Mouse (Mus musculus): ENCODE data around the gene Rab3d.
"Not testable (repeated sequence)": the region's sequence is repeated elsewhere in the genome, so short reads cannot be mapped to it uniquely, and the experiment has no call there.

The Rab3d gene

DNA sequence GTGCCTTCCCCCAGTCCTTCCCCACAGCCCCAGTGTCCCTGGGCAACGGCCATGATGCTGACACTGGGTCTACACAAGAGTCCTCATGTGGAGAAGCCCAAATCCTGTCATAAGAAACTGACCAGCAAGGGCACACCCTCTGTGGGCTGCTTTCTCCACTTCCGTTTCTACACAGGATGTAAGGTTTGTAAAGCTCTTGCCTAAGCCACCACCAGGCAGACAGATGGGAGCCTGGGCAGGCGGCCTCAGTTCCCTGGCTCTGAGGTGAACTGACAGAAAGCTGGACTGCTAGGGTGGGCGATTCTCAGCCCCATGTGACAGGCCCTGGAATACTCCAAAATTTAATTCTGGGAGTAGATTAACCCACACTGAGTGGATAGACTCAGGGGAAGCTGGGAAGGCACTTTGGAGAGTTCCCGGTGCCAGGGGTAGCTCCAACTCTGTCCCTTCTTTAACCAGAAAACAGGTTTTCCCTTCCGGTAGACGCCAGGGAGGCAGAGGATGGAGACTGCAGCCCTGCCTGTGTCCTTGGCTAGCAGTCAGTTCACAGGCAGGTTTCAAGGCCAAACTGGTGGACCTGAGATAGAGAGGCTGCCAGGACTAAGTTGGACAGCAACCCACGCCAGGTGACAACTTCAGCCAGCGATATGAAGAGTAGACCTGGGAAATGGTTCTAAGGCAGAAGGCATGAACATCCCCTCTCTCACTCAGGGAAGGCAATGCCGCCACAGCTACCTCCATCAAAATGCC lies 8.3 kb downstream of the Rab3d start:
- DNase-seq (ENCODE audit: low read depth, low spot score) = no peak

DNA sequence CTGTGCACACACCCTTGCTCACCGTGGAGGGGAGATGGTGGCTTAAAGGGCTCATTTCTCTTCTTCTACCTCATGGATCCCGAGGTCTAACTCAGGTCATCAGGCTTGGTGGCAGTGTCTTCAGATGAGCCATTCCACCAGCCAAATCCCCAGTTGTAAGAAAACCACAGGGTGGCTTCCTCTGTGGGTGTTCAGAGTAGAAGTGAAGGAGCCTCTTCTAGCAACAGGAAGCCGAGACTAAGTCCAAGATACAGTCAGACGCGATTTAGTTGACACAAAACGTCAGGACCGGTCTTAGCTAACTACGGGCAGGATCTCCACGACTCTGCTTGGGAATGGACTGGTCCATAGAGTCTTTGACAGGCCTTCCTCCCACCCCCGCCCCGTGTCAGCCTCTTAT lies 9.8 kb downstream of the Rab3d start:
- DNase-seq (ENCODE audit: low read depth, low spot score) = no peak

DNA sequence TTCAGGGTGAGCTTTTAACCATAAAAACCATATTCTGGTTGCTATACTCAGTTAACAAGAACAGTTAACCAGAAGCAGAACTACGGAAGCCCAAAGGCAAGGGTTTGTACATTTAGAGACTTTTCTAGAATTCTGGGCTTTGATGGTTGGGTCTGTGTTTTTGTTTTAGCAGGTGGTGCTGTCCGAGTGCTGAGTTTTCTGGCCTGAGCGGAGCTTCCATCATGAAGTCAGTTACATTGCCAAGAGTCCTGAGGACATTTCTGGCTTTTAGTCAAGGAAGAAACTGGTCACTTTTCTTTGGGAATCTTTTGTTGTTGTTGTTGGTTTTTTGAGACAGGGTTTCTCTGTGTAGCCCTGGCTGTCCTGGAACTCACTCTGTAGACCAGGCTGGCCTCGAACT lies 14.0 kb downstream of the Rab3d start:
- DNase-seq (ENCODE audit: low read depth, low spot score) = no peak

DNA sequence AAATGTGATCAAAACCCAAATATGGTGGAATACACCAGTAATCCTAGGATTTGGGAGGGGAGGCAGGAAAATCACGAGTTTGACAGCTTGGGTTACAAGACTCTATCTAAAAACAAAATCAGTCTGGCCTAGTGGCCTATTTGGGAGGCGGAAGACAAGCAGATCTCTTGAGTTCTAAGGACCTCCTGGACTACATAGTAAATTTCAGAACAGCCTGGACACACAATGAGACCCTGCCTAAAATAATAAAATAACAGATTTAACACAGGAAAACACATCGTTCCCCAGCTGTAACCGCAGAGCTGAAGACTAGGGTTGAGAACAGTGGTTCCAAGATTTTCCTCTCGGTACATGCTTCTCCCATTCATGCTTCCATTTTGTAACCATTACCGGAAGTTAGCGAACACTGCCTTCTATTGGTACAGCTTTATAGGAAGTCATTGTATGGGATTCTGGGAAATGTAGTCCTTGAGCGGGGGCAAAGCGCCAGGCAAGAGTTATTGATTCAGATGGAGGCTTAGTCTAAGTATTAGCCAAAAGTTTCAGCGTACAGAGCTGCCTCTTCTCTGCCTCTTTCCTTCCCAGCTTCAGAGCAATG lies 16.7 kb downstream of the Rab3d start:
- DNase-seq (ENCODE audit: low read depth, low spot score) = peak; percentile 65

DNA sequence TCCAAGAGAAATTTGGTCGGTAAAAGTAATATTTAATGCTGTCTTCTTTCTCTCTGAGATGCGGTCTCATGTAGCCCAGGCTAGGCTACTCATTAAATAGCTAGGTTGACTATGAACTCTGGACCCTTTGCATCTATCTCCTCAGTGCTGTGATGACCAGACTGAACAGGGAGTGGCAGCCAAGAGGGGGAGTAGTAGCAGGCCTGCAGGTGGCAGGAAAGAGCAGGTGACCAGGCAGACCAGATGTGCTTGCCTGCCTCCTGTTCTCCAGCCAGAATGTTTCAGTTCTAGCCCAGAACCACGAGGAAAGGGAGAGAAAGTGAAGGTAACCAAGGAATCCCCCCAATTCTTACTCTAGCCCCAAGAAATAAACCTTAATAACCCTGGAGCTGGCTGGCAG lies 28.8 kb downstream of the Rab3d start:
- DNase-seq (ENCODE audit: low read depth, low spot score) = no peak

DNA sequence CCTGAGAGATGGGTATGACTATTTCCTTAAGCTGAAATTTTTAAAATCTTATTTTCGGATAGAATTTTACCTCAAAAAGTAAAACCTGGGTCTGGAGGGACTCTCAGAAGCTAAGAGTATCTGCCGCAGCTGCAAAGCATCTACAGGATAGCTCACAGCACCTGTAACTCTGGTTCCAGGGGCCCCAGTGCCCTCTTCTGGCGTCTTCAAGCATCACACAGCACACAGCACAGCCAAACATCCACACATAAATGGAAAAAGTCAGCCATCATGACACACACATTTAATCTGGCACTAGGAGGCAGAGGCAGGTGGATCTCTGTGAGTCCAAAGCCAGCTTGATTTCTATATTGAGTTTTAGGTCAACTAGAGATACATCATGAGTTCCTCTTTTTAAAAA lies 41.4 kb downstream of the Rab3d start:
- no peak for DNase-seq (ENCODE audit: low read depth, low spot score)

DNA sequence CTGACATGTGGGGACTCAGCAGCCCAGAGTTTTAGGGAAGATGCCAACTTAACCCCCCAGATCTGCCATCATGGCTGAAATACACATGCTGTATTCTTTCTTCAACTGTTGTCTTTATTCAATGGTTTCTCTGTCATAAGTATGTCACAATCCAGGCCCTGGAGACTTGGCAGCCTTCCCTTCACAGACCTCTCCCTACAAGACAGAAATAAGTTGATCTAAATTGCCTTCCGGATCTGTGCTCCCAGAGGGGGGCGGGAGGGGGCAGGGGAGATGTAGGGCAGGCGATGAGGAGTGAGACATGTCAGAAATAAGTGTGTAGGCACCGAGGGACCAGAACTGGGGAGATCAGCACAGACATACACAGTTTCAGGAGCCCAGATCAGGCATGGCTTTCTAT lies 45.8 kb downstream of the Rab3d start:
- no peak for DNase-seq (ENCODE audit: low read depth, low spot score)

DNA sequence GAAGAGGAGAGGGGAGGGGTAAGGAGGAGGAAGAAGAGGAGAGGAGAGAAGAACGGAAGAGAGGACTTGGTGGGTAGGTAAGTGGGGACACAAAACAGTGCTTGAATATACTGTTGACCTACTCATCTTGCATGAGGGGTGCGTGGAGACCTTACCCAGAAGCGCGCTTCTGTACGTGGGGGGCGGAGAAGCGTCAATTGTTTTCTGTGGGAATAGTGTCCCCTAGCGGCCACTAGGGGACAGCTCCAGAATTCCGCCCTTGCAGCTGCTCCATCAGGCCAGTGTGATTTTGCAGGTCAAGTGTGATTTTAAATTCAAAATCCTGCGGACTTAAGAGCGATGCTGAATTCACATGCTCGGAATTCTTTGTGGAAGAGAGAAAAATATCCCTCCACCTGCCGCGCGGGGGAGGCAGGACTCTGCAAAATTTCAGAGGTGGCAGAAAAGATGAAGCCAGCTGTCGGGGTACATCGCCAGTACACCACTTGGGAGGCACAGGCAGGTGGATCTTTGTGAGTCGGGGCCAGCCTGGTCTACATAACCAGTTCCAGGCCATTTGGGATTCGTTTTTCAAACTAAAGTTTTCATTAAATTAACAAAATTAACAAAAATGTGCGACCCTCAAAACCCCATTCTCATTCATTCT lies 47.0 kb downstream of the Rab3d start:
- peak; percentile 62 for DNase-seq (ENCODE audit: low read depth, low spot score)

DNA sequence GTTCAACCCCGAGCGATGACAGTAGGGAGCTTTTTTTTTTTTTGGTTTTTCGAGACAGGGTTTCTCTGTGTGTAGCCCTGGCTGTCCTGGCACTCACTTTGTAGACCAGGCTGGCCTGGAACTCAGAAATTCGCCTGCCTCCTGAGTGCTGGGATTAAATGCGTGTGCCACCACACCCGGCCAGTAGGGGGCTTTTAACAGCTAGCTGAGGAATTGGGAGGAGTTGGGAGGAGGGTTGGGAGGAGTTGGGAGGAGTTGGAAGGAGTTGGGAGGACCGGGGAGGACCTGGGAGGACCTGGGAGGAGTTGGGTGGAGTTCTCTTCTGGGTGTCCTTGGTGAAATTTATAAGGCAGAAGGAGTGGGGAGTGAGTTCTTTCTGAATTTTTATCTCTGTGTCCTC lies 48.7 kb downstream of the Rab3d start:
- DNase-seq (ENCODE audit: low read depth, low spot score) = not testable (repeated sequence)

DNA sequence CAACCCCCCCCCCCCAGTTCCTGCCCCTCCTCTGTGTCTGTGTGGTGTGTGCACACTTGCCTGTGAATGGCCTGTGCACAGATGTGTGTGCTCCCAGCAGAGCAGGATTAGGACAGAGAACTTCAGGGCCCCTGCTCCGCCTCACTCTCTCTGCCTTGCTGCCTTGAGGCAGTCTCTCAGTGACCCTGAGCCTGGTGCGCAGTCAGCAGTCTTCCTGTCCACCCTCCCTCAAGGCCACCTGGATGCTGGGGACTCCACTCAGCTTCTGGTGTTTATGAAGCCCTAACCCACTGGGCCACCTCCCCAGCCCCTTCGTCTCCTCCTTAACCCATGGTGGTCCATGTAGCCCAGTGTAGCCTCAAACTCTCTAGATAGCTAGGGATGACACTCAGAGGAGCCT lies 50.3 kb downstream of the Rab3d start:
- DNase-seq (ENCODE audit: low read depth, low spot score) = no peak

DNA sequence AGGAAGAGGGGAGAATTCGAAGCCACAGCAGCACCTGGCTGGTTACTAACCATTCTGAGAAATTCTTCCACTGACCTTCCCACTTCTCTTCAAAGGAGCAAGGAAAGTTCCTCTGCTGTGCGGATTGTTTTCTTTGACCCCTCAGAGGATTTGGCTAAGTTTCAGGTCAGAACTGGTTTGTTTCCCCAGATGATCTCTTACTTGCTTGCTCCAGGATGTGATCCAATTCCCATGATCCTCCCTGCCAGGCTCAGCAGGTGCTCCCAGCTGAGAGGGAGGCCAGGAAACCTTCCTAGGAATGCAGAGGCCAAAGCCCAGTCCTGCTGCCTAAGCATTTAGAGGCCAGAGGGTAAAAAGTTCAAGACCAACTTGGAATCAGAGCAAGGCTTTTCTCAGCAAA lies 51.4 kb downstream of the Rab3d start:
- no peak for DNase-seq (ENCODE audit: low read depth, low spot score)

DNA sequence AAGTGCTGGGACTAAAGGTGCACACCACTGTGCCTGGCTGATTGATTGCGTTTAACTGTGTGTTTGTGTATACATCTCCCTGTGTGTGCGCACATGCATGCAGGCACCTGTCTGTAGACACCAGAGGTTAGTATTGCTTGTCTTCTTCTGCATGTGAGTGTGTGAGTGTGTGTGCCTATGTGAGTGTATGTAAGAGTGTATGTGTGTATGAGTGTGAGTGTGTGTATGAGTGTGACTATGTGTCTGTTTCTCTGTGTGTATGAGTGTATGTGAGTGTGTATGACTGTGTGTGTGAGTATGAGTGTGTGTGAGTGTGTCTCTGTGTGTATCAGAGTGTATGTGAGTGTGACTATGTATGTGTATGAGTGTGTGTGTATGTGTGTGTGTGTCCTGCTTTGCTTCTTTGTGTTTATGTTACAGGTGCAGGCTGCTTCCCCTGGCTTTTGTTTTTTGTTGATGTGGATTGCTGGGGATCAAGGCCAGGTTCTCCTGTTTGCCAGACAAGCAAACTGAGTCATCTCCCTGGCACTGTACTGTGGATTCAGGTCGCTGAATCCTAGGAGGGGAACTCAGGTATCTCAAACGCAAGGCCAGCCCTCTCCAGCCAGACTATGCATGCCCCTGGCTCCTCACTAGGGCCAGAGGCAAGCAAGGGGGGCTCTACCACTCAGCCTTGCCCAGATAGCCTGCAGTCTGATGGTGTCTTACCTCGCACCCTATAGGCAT lies 52.2 kb downstream of the Rab3d start:
- no peak for DNase-seq (ENCODE audit: low read depth, low spot score)

DNA sequence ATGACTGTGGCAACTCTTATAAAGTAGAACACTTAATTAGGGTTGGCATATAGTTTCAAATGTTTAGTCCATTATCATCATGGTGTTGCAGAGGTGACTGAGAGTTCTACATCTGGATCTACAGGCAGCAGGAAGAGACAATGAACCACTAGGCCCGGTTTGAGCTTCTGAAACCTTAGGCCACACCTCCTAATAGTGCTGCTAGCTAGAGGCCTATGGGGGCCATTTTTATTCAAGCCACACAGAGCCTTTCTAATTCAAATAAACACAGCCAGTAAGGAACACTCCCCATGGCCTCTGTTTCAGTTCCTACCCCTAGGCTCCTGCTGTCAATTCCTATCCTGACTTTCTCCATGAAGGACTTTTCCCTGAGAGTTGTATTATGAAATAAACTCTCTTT lies 55.8 kb downstream of the Rab3d start:
- DNase-seq (ENCODE audit: low read depth, low spot score) = no peak

DNA sequence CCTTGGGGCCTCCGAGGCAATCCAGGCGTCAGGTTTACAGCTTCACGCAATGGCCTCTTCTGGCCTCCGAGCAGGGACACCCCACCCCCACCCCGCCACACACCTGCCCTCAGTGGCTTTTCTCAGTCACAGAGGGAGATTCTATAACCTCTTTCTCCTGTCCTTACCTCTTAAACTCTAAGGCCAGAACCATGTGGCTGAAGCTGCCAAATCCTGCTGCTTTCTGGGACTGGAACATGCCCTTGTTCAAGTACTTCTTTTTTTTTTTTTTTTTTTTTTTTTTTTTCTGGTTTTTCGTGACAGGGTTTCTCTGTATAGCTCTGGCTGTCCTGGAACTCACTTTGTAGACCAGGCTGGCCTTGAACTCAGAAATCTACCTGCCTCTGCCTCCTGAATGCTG lies 57.6 kb downstream of the Rab3d start:
- not testable (repeated sequence) for DNase-seq (ENCODE audit: low read depth, low spot score)

DNA sequence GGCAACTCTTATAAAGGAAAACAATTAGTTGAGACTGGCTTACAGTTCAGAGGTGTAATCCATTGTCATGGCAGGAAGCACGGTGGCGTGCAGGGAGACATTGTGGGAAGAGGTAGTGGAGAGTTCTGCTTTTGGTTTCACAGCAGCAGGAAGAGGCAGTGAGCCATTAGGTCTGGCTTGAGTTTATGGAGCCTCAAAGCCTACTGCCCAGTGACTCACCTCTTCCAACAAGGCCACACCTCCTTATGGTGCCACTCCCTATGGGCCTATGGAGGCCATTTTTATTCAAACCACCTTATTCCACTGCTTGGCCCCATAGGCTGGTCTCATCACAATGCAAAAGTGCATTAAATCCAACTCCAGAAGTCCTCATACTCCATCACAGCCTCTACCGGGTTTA lies 58.4 kb downstream of the Rab3d start:
- no peak for DNase-seq (ENCODE audit: low read depth, low spot score)

DNA sequence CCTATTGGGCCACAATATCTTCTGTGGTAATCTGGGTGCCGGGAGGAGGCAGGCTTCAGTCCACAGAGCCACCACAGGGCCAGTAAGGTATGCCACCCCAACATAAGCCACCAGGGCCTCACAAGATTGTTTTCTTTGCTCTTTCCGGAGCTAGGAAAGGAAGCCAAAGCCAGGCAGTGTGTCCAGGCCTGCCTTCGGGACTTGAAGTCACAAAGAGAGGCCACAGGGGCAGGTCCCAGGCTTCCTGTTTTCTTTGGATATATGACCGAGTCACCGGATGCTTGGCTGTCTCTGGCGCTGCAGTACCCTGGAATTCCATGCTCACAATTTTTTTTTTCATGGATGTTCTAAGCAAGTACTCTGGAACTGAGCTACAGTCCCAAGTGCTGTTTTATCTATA lies 59.9 kb downstream of the Rab3d start:
- DNase-seq (ENCODE audit: low read depth, low spot score) = no peak

DNA sequence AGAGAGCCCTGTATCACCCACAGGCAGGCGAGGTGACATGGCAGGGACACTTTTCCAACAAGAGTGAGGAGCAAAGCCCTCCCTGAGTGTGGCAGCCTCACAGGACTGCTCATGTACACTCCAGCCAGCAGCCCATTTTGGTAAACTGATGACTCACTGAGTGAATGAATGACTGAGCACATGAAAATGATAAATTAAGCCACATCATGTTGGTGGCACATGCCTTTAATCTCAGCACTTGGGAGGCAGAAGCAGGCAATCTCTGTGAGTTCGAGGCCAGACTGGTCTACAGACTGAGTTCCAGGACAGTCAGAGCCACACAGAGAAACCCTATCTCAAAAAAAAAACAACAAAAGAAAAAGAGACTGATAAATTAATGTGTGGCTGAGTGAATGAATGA lies 60.5 kb downstream of the Rab3d start:
- DNase-seq (ENCODE audit: low read depth, low spot score) = no peak
